Mouse (Mus musculus): ENCODE data around the gene Madcam1.

Gene Madcam1

GRCm38 (mm10) chr10:79709307-79709706 is 44.9 kb downstream of the Madcam1 start:
- no peak for DNase-seq (ENCODE audit: low read depth, low spot score)

- DNase-seq (ENCODE audit: low read depth, low spot score): no peak
These were observed 47.7 kb downstream of the Madcam1 start for GRCm38 (mm10) chr10:79712029-79712428.

DNA sequence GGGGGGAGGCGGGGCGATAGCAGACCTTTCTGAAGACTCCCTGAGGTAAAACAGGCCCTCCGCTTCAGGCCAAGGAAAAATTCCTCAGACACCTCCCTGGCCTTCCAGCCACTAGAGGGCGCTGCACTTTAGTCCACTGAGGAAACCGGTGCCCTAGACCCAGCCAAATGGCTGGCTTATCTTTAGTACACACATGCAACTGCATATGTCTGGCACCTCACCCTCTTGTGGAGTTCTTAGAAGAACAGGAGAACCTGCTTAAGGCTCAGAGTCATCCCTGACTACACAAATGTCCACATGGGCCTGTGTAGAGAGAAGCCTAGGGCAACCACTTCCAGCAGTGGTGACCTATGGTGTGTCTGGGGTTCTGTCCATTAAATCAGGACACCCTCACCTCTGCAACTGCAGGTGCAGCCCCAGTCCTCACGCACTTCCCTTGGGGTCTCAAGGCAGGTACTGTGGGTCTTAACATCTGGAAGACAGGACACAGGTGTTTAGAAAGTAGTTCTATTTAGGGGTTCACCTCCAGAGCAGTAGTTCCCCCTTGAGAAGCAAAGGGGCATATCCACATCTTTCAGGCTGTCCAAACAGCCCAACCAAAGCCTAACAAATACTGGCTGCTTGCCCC is 48.3 kb downstream of the Madcam1 start:
- DNase-seq (ENCODE audit: low read depth, low spot score): peak; percentile 65

- DNase-seq (ENCODE audit: low read depth, low spot score): no peak
These were observed 48.8 kb downstream of the Madcam1 start for GRCm38 (mm10) chr10:79713163-79713562.

- DNase-seq (ENCODE audit: low read depth, low spot score): no peak
These were observed 50.6 kb downstream of the Madcam1 start for GRCm38 (mm10) chr10:79714996-79715395.

DNA sequence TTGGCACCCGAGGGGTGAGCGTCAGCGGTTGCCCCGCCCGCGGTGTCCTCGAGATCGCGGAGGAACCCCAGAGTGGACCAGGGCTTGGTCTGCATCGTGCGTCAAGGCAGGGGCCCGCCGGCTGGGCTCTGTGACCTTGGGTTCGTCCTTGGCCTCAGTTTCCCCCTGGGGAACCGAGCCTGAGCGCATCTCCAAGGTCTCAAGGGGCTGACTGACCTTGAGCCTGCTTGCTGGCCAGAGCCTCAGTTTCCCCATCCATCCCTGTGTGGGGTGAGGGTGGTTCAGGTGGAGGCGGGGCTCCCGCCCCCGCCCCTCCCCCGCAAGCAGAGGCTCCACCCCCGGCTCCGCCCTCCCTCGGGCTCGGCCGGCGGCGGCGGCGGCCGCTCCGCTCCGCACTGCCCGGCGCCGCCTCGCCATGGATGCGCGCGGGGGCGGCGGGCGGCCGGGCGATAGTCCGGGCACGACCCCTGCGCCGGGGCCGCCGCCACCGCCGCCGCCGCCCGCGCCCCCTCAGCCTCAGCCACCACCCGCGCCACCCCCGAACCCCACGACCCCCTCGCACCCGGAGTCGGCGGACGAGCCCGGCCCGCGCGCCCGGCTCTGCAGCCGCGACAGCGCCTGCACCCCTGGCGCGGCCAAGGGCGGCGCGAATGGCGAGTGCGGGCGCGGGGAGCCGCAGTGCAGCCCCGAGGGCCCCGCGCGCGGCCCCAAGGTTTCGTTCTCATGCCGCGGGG is 52.1 kb downstream of the Madcam1 start, which contains the start of gene Hcn2:
TSS of gene Hcn2 (plus strand) at position 381 of the 734 bp plus-strand sequence.
- DNase-seq (ENCODE audit: low read depth, low spot score): no peak

DNA sequence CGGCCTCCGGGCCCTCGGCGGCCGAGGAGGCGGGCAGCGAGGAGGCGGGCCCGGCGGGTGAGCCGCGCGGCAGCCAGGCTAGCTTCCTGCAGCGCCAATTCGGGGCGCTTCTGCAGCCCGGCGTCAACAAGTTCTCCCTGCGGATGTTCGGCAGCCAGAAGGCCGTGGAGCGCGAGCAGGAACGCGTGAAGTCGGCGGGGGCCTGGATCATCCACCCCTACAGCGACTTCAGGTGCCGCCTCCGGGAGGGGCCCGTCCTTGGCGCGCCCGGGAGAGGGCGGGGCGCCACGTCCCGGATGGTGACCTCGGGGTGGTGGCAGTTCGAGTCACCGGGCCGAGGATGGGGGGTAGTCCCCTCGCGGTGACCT is 52.6 kb downstream of the Madcam1 start:
- DNase-seq (ENCODE audit: low read depth, low spot score): no peak

DNA sequence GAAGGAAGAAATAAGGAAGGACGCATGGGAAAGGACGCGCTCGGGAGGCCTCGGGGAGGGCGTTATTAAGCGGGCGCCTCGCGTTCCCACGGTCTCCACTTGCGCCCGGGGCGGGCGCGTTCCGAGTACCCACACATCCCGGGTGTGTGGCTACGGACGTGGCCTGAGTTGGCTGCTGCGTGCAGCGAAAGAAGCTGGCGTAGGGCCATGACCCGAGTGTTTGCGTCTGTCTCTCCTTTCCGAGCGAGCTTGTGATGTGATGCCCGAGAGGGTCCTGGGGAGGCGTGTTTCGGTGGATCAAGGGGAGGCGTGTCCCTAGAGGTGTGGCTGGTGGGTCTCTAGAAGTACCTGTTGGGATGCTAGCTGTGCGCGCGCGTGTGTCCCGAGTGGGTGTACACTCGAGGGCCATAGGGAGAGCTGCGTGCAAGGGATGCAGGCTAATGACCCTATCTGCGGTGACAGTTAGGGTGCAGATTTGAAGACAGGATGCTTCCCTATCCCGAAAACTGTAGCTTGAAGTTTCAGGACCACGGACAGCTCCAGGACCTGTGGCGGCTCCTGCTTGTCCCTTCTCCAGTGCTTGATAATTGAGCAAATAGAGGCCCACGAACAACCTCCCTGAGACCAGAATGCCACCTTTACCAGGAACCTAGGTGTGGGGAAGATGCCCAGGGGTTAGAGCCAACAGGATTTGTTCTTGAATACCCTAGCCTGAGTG is 53.4 kb downstream of the Madcam1 start:
- peak; percentile 79 for DNase-seq (ENCODE audit: low read depth, low spot score)

Measured in embryo, embryonic 11.5 days (tissue).